Mouse (Mus musculus) liver, embryonic 14.5 days (tissue): ENCODE results near the gene Dapk1. TPM values are rescaled to one million over a fixed set of nuclear protein-coding genes. Genes with fewer than 3 reads are reported as not detected.

Experiments
- ATAC-seq: fragments of 200-750 bp; cut with Nextera tagmentation; 2 replicates; pipeline ENCODE4 v1.8.0; 2017; ENCODE audit warnings: moderate number of reproducible peaks, mild to moderate bottlenecking, moderate library complexity; ENCODE audit not compliant: insufficient read depth
- DNase-seq, 3 experiments: peaks; one replicate each; pipeline ENCODE4 v3.0.0-alpha.2; 2012 to 2013; ENCODE audit warnings: low read depth in 3 of 3, low spot score in 3 of 3
- H3K27ac ChIP-seq: fragments of 300-500 bp; sonication (generic); 2 replicates; pipeline ENCODE4 v1.5.1; 2014; ENCODE audit warnings: moderate library complexity, mild to moderate bottlenecking, control low read depth, inconsistent platforms
- H3K27me3 ChIP-seq: fragments of 300-500 bp; sonication (generic); 2 replicates; pipeline ENCODE4 v1.6.1; 2014; ENCODE audit warnings: mild to moderate bottlenecking, low read length, moderate library complexity; ENCODE audit not compliant: control insufficient read depth, insufficient read depth
- H3K36me3 ChIP-seq: fragments of 300-500 bp; sonication (generic); replicated peaks from 2 replicates; pipeline ENCODE4 v1.6.1; 2014; ENCODE audit warnings: low read depth; ENCODE audit not compliant: control insufficient read depth, insufficient read depth
- H3K4me1 ChIP-seq, 2 experiments: fragments of 200-500 bp in 1 of 2; fragments of 300-500 bp in 1 of 2; sonication (generic) in 1 of 2; replicated peaks; 2 replicates each; pipeline ENCODE4 v1.6.1; 2012 to 2014; ENCODE audit warnings: antibody characterized with exemption in 1 of 2, inconsistent platforms in 1 of 2, low read length in 1 of 2; ENCODE audit not compliant: control insufficient read depth in 2 of 2, insufficient read depth in 2 of 2
- H3K4me2 ChIP-seq: fragments of 300-500 bp; sonication (generic); 2 replicates; pipeline ENCODE4 v1.6.1; 2014; ENCODE audit warnings: low read depth, mild to moderate bottlenecking, control low read depth, moderate library complexity
- H3K4me3 ChIP-seq, 2 experiments: fragments of 200-500 bp in 1 of 2; fragments of 300-500 bp in 1 of 2; sonication (generic) in 1 of 2; 2 replicates each; pipeline ENCODE4 v1.5.1; 2012 to 2014; ENCODE audit warnings: low read depth in 2 of 2, low read length in 2 of 2, mild to moderate bottlenecking in 2 of 2, control low read depth in 1 of 2, inconsistent platforms in 1 of 2, moderate library complexity in 1 of 2; ENCODE audit not compliant: insufficient read depth in 1 of 2
- H3K9ac ChIP-seq: fragments of 300-500 bp; sonication (generic); replicated peaks from 2 replicates; pipeline ENCODE4 v1.6.1; 2014; ENCODE audit warnings: mild to moderate bottlenecking, control low read depth, moderate library complexity
- H3K9me3 ChIP-seq: fragments of 300-500 bp; sonication (generic); 2 replicates; pipeline ENCODE4 v1.6.1; 2016; ENCODE audit warnings: low read length, mixed read lengths; ENCODE audit not compliant: control insufficient read depth
- CTCF ChIP-seq: IDR thresholded peaks from 2 replicates; pipeline ENCODE4 v1.5.1; 2016; ENCODE audit warnings: antibody characterized with exemption, low read depth, control low read depth
- EP300 ChIP-seq: IDR thresholded peaks from 2 replicates; pipeline ENCODE4 v1.6.1; 2016; ENCODE audit warnings: antibody characterized with exemption, low read depth
- WGBS: fragments of 180-500 bp; shearing (Covaris S2); extraction: QIAGEN DNeasy Blood & Tissue Kit; methylation state at CpG from one replicate; pipeline ENCODE4 v1.1.7; 2014; ENCODE audit not compliant: insufficient replicate concordance; 5-methylcytosine and 5-hydroxymethylcytosine counted together
- polyA plus RNA-seq, 2 experiments: library from polyadenylated mRNA; depleted of rRNA in 1 of 2; stranded (reverse) in 1 of 2; unstranded in 1 of 2; fragments of >200 nt; fragmentation: Nextera tagmentation in 1 of 2; extraction: Ambion mirVana in 1 of 2; gene quantifications; 2 replicates each; pipeline versions ENCODE4 v1.2.1 to v1.2.3; 2012 to 2014

The Dapk1 gene
- polyA plus RNA-seq, 2 experiments: 4.8 to 7.1 TPM

- Histone ChIP-seq H3K4me1 (peaks cover 0 to 26% of the 10 kb centered on the region in 2 experiments; a peak in 2 of 4 replicates), H3K36me3 (no peaks in the 10 kb centered on the region), H3K9ac (no peak overlapping the region), H3K27me3 (no peaks in the 10 kb centered on the region), H3K4me2 (no peak overlapping the region; the same call in 1 of the 2 replicates), H3K9me3 (no peaks in the 10 kb centered on the region), H3K4me3 (no peak overlapping the region), H3K27ac (no peak overlapping the region; the same call in 1 of the 2 replicates)
- no peak for DNase-seq
- ATAC-seq: peak; percentile 41
- no peak for TF ChIP-seq CTCF
- no peak for TF ChIP-seq EP300
- 61% methylated on average over 12 of the region's 12 CpGs for WGBS
Measured at GRCm38 (mm10) chr13:60686024-60686663, 84.4 kb downstream of the Dapk1 start.

DNA sequence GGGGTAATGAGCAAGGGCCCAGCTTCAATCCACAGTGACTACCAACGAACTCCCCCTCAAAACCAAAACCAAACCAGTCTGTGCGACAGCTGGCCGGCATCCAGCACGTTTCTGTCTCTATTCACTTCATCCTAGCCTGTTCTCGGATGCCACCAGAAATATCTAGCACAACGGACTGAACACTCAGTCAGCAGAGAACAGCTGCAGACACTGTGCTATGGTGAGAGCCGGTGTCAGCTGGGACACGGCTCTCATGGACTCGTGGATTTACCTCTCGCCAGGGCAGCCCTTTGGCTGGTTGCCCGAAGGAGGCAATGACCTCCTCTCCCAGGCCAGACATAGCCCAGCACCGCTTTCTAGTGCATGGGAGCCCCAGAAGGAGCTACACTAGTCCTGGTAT is 85.2 kb downstream of the Dapk1 start:
- Histone ChIP-seq H3K4me3 (no peak overlapping the region), H3K27me3 (no peaks in the 10 kb centered on the region), H3K36me3 (no peaks in the 10 kb centered on the region), H3K4me2 (no peak overlapping the region), H3K4me1 (peaks cover 0 to 26% of the 10 kb centered on the region in 2 experiments; a peak in 2 of 4 replicates), H3K9me3 (no peaks in the 10 kb centered on the region), H3K9ac (no peak overlapping the region), H3K27ac (no peak overlapping the region)
- no peak for TF ChIP-seq CTCF
- no peak for TF ChIP-seq EP300
- DNase-seq (no peak), ATAC-seq (no peak)
- WGBS: 69% methylated on average over 12 of the region's 12 CpGs

- Histone ChIP-seq H3K4me1 (peaks cover 0 to 26% of the 10 kb centered on the region in 2 experiments; a peak in 2 of 4 replicates), H3K4me3 (no peak overlapping the region), H3K9me3 (no peaks in the 10 kb centered on the region), H3K9ac (no peak overlapping the region), H3K27ac (no peak overlapping the region), H3K27me3 (no peaks in the 10 kb centered on the region), H3K36me3 (no peaks in the 10 kb centered on the region), H3K4me2 (no peak overlapping the region)
- 83% methylated on average over 4 of the region's 4 CpGs for WGBS
- ATAC-seq: no peak
- no peak for TF ChIP-seq CTCF
- TF ChIP-seq EP300: no peak
- DNase-seq: no peak
Measured at GRCm38 (mm10) chr13:60687462-60687861, 85.7 kb downstream of the Dapk1 start.

DNA sequence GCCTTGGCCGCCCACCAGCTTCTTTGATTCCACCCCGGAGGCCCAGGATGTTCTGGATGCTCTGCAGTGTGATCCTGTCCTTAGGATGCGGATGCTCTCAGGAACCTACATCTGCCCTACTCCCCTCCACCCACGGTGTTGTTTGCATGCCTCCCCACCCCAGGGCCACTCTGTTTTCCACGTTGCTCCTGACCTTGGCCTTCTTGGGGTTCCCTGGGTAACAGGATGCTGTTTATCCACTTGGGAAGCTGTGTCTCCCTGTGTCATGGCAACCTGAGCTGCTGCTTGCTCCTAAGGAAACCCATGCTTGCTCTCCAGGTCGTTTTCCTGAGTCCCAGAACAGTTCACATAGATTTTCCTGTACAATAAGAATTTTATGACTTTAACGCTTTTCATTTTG is 86.1 kb downstream of the Dapk1 start:
- H3K4me2 ChIP-seq: no peak overlapping the region
- no peaks in the 10 kb centered on the region for H3K27me3 ChIP-seq
- peaks cover 0 to 25% of the 10 kb centered on the region in 2 experiments; a peak in 2 of 4 replicates for H3K4me1 ChIP-seq
- no peak overlapping the region for H3K27ac ChIP-seq
- no peak overlapping the region for H3K9ac ChIP-seq
- TF ChIP-seq CTCF (no peak), EP300 (no peak)
- no peak for ATAC-seq
- no peak overlapping the region for H3K4me3 ChIP-seq
- WGBS: 60% methylated on average over 7 of the region's 7 CpGs
- H3K36me3 ChIP-seq: no peaks in the 10 kb centered on the region
- no peaks in the 10 kb centered on the region for H3K9me3 ChIP-seq
- DNase-seq: no peak

GRCm38 (mm10) chr13:60690921-60691320 is 89.2 kb downstream of the Dapk1 start:
- no peaks in the 10 kb centered on the region for H3K27me3 ChIP-seq
- H3K36me3 ChIP-seq: no peaks in the 10 kb centered on the region
- 75% methylated on average over 2 of the region's 2 CpGs for WGBS
- TF ChIP-seq EP300: no peak
- TF ChIP-seq CTCF: no peak
- DNase-seq (no peak), ATAC-seq (no peak)
- no peaks in the 10 kb centered on the region for H3K9me3 ChIP-seq
- no peak overlapping the region for H3K4me3 ChIP-seq
- H3K4me2 ChIP-seq: no peak overlapping the region
- H3K4me1 ChIP-seq: peaks cover 0 to 20% of the 10 kb centered on the region in 2 experiments; a peak in 2 of 4 replicates
- H3K9ac ChIP-seq: no peak overlapping the region
- H3K27ac ChIP-seq: no peak overlapping the region
